Mouse (Mus musculus): ENCODE results near the gene Gngt2.

- no peak for TF ChIP-seq CTCF (IDR thresholded peaks at IDR 0.05; ENCODE audit: low read depth, low read length)
- no peak for TF ChIP-seq POLR2A (IDR thresholded peaks at IDR 0.05; ENCODE audit: borderline replicate concordance, low read depth, low read length)
These were observed 23.1 kb downstream of the Gngt2 start for GRCm38 (mm10) chr11:95860071-95860490.

All from bone marrow macrophage, adult 2 months (primary cell).